8 mouse cellular contexts compared by ENCODE assay signal in genomic region chr6:34176864-34177247, GRCm38 (mm10). TPM values are rescaled to one million over a fixed set of nuclear protein-coding genes. Genes with fewer than 3 reads are reported as not detected.
DNase-seq lines count a peak whose midpoint lies in the region; ATAC-seq and TF ChIP-seq lines count a peak whose summit lies in the region.

TSS of gene Slc35b4 (minus strand) at chr6:34177111.

- TF ChIP-seq CTCF in kidney, postnatal 0 days (IDR thresholded peaks at IDR 0.05; ENCODE audit: low read depth): peak; percentile 16; the same call in 1 of the 2 replicates

- ATAC-seq in erythroid progenitor cell, adult 5-6 weeks (replicated peaks; ENCODE audit: low FRiP score, poor library complexity, severe bottlenecking): peak; percentile 90
- ATAC-seq in heart, embryonic 12.5 days (ENCODE audit: insufficient number of reproducible peaks, low FRiP score): peak; percentile 99
- peak; percentile 96 for ATAC-seq in kidney, postnatal 0 days (replicated peaks; ENCODE audit: low FRiP score, low read depth)
- peak; percentile 100 for ATAC-seq in liver, embryonic 11.5 days (replicated peaks; ENCODE audit: low FRiP score)
- peak; percentile 100 for ATAC-seq in stomach, embryonic 14.5 days (ENCODE audit: insufficient number of reproducible peaks, insufficient read depth, low FRiP score, low read depth)

- no peaks in the 10 kb centered on the region for H3K27me3 ChIP-seq in heart, embryonic 12.5 days (replicated peaks)
- no peaks in the 10 kb centered on the region for H3K27me3 ChIP-seq in kidney, postnatal 0 days (ENCODE audit: insufficient read depth, low read length)
- H3K27me3 ChIP-seq in liver, embryonic 11.5 days (replicated peaks; ENCODE audit: control insufficient read depth, insufficient read depth, low read length): no peaks in the 10 kb centered on the region
- H3K27me3 ChIP-seq in stomach, embryonic 14.5 days (ENCODE audit: control insufficient read depth, insufficient read depth, low read length): no peaks in the 10 kb centered on the region

- H3K4me1 ChIP-seq in heart, embryonic 12.5 days (replicated peaks): peaks cover 21% of the 10 kb centered on the region
- peaks cover 13% of the 10 kb centered on the region for H3K4me1 ChIP-seq in kidney, postnatal 0 days (replicated peaks; ENCODE audit: insufficient read depth, low read length)
- peaks cover 5% of the 10 kb centered on the region; the same call in 1 of the 2 replicates for H3K4me1 ChIP-seq in liver, embryonic 11.5 days (replicated peaks; ENCODE audit: control insufficient read depth, insufficient read depth, low read length)
- peaks cover 6% of the 10 kb centered on the region; the same call in 1 of the 2 replicates for H3K4me1 ChIP-seq in stomach, embryonic 14.5 days (ENCODE audit: control insufficient read depth, insufficient read depth, low read length)

- H3K9me3 ChIP-seq in heart, embryonic 12.5 days (replicated peaks): 0 out of 2 replicates have a peak, but pooled peaks cover 4% of the 10 kb centered on the region
- no peaks in the 10 kb centered on the region for H3K9me3 ChIP-seq in kidney, postnatal 0 days (replicated peaks; ENCODE audit: low read length)
- H3K9me3 ChIP-seq in liver, embryonic 11.5 days (ENCODE audit: control insufficient read depth, low read length): no peaks in the 10 kb centered on the region
- no peaks in the 10 kb centered on the region for H3K9me3 ChIP-seq in stomach, embryonic 14.5 days (ENCODE audit: control insufficient read depth, low read depth, low read length)

- H3K27ac ChIP-seq in heart, embryonic 12.5 days (ENCODE audit: poor library complexity, severe bottlenecking): peak within 1 kb of the TSS; percentile 84
- H3K27ac ChIP-seq in kidney, postnatal 0 days: peak within 1 kb of the TSS; percentile 85
- H3K27ac ChIP-seq in liver, embryonic 11.5 days (ENCODE audit: low read depth, low read length): peak within 1 kb of the TSS; percentile 84
- H3K27ac ChIP-seq in stomach, embryonic 14.5 days (ENCODE audit: low read length): peak within 1 kb of the TSS; percentile 74; the same call in 1 of the 2 replicates

- H3K4me3 ChIP-seq in heart, embryonic 12.5 days: peak within 1 kb of the TSS; percentile 95
- H3K4me3 ChIP-seq in kidney, postnatal 0 days (replicated peaks; ENCODE audit: low read depth, low read length): peak within 1 kb of the TSS; percentile 69
- peak within 1 kb of the TSS; percentile 90 for H3K4me3 ChIP-seq in liver, embryonic 11.5 days (ENCODE audit: low read depth, low read length)
- peak within 1 kb of the TSS; percentile 82 for H3K4me3 ChIP-seq in stomach, embryonic 14.5 days (ENCODE audit: low read depth, low read length)

- DNase-seq in CD4-positive helper T cell, adult 2 months (ENCODE audit: low read depth, low spot score): peak; percentile 96
- DNase-seq in brain, embryonic 18.5 days (ENCODE audit: low read depth, low spot score): peak; percentile 97
- peak; percentile 99 for DNase-seq in kidney, postnatal 0 days (ENCODE audit: low spot score)
- peak; percentile 87 for DNase-seq in liver, embryonic 11.5 days (ENCODE audit: low spot score)
- peak; percentile 94 for DNase-seq in naive thymus-derived CD4-positive, alpha-beta T cell, adult 2 months (ENCODE audit: low read depth)

- peak within 1 kb of the TSS; percentile 84 for H3K9ac ChIP-seq in heart, embryonic 12.5 days
- peak within 1 kb of the TSS; percentile 76 for H3K9ac ChIP-seq in kidney, postnatal 0 days (ENCODE audit: low read depth, low read length)
- H3K9ac ChIP-seq in liver, embryonic 11.5 days (ENCODE audit: low read depth, low read length): peak within 1 kb of the TSS; percentile 88
- peak within 1 kb of the TSS; percentile 60 for H3K9ac ChIP-seq in stomach, embryonic 14.5 days (replicated peaks; ENCODE audit: low read depth, low read length)

- H3K36me3 ChIP-seq in heart, embryonic 12.5 days: peaks cover 4% of the 10 kb centered on the region; the same call in 1 of the 2 replicates
- no peaks in the 10 kb centered on the region for H3K36me3 ChIP-seq in kidney, postnatal 0 days (ENCODE audit: insufficient read depth, low read length)
- no peaks in the 10 kb centered on the region for H3K36me3 ChIP-seq in liver, embryonic 11.5 days (ENCODE audit: control insufficient read depth, insufficient read depth, low read length)
- no peaks in the 10 kb centered on the region for H3K36me3 ChIP-seq in stomach, embryonic 14.5 days (ENCODE audit: control insufficient read depth, insufficient read depth, low read length)

- WGBS in heart, embryonic 12.5 days: under 1% methylated on average over 29 of the region's 29 CpGs
- under 1% methylated on average over 29 of the region's 29 CpGs for WGBS in kidney, postnatal 0 days
- WGBS in liver, embryonic 11.5 days: under 1% methylated on average over 29 of the region's 29 CpGs
- WGBS in stomach, embryonic 14.5 days: under 1% methylated on average over 29 of the region's 29 CpGs

- H3K4me2 ChIP-seq in heart, embryonic 12.5 days: peak within 1 kb of the TSS; percentile 90
- H3K4me2 ChIP-seq in kidney, postnatal 0 days (ENCODE audit: low read length): peak within 1 kb of the TSS; percentile 69
- H3K4me2 ChIP-seq in liver, embryonic 11.5 days: peak within 1 kb of the TSS; percentile 74
- peak within 1 kb of the TSS; percentile 72 for H3K4me2 ChIP-seq in stomach, embryonic 14.5 days (replicated peaks; ENCODE audit: low read depth, low read length)

RNA-seq across cellular contexts. Expression of gene Slc35b4, which starts in this region (rescaled TPM):
- 5.4 and 7.5 TPM in 2 replicates for total RNA-seq in erythroid progenitor cell, adult 5-6 weeks (2015; ENCODE audit: low replicate concordance)
- 5.5 and 7.7 TPM in 2 replicates for total RNA-seq in erythroid progenitor cell, adult 5-6 weeks (2017; ENCODE audit: low replicate concordance)
- polyA plus RNA-seq in heart, embryonic 12.5 days (2016; fragmentation: Nextera tagmentation; extraction: Ambion mirVana): 42.8 and 49.3 TPM in 2 replicates
- 60.4 and 70.3 TPM in 2 replicates for polyA plus RNA-seq in kidney, postnatal 0 days (2015; fragmentation: Nextera tagmentation; extraction: Ambion mirVana)
- 37.5 and 41.6 TPM in 2 replicates for polyA plus RNA-seq in liver, embryonic 11.5 days (2014; fragmentation: Nextera tagmentation; extraction: Ambion mirVana)
- 44.8 and 46.1 TPM in 2 replicates for polyA plus RNA-seq in stomach, embryonic 14.5 days (2014; fragmentation: Nextera tagmentation; extraction: Ambion mirVana)

Comparison
In these comparisons a context has a peak if more than half of its experiments do, and no peak if none do; other contexts are left out.
1. Peak in every context shown above with its lines: DNase-seq, ATAC-seq, H3K4me3 ChIP-seq and H3K27ac ChIP-seq.